Mouse (Mus musculus): ENCODE measurements at regions not wholly inside any gene's neighbourhood (a gene's known extent, or its start where the extent isn't known, plus 50 kb on each side); places are given as distances from the start of the nearest gene placed in this dataset.
"Not testable (repeated sequence)": the region's sequence is repeated elsewhere in the genome, so short reads cannot be mapped to it uniquely, and the experiment has no call there.

DNA sequence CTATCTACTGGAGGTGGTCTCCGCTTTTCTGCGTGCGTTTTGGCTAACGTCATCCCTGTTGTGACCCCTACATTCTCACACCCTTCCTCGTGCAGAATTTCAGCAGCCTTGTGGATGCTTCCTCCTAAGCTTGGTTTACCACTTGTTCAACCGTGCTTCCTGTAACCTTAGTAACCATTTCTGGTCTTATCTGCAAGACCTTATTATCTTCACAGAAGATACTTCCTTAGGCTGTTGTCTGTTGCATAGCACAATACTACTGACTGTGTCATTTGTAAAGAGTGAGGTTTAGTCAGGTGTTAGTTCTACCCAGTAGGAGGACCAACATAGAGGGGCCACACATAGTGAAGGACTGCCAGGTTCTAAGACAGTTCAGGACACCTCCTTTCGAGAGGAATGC lies 320.9 kb upstream of the B3galt2 start:
- no peak overlapping the region for H3K9ac ChIP-seq (ENCODE audit: low read depth, low read length)
- ATAC-seq (replicated peaks; ENCODE audit: insufficient number of reproducible peaks, low FRiP score, low TSS enrichment): no peak
- no peak overlapping the region for H3K4me2 ChIP-seq
- H3K9me3 ChIP-seq (replicated peaks; ENCODE audit: control insufficient read depth, low read length): no peaks in the 10 kb centered on the region
- 77% methylated on average over 7 of the region's 7 CpGs for WGBS (ENCODE audit: insufficient replicate concordance)
- no peak overlapping the region for H3K27ac ChIP-seq (ENCODE audit: low read depth, low read length)
- no peaks in the 10 kb centered on the region for H3K4me1 ChIP-seq (ENCODE audit: control insufficient read depth, insufficient read depth, low read length)
- H3K27me3 ChIP-seq (ENCODE audit: control insufficient read depth, insufficient read depth, low read length): no peaks in the 10 kb centered on the region
- no peak overlapping the region for H3K4me3 ChIP-seq (ENCODE audit: low read depth, low read length)
- H3K36me3 ChIP-seq (ENCODE audit: control insufficient read depth, insufficient read depth, low read length): no peaks in the 10 kb centered on the region

DNA sequence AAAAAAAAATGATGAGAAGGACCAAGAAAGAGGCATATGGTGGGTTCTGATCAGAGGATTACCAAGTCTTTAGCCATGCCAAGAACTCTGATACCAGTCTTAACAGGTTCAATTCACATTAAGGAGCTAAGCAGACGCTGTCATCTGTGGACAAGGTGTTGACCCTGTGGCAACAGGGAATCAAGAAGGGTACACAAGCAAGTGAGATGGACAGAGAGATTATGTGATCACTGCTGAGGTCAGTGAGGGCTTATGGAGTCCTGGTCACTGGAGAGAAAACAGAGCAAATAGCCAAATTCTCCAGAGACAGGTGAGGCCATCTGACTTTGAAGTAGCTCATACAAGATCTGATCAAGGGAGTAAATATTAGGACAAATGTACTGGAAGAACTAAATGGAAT lies 289.1 kb upstream of the B3galt2 start:
- Histone ChIP-seq H3K4me2 (no peak overlapping the region), H3K9me3 (replicated peaks; ENCODE audit: control insufficient read depth, low read length) (no peaks in the 10 kb centered on the region), H3K4me3 (ENCODE audit: low read depth, low read length) (no peak overlapping the region), H3K36me3 (ENCODE audit: control insufficient read depth, insufficient read depth, low read length) (no peaks in the 10 kb centered on the region), H3K27me3 (ENCODE audit: control insufficient read depth, insufficient read depth, low read length) (no peaks in the 10 kb centered on the region), H3K9ac (ENCODE audit: low read depth, low read length) (no peak overlapping the region), H3K4me1 (ENCODE audit: control insufficient read depth, insufficient read depth, low read length) (no peaks in the 10 kb centered on the region), H3K27ac (ENCODE audit: low read depth, low read length) (no peak overlapping the region)
- 73% methylated on average over 1 of the region's 1 CpGs for WGBS (ENCODE audit: insufficient replicate concordance)
- no peak for ATAC-seq (replicated peaks; ENCODE audit: insufficient number of reproducible peaks, low FRiP score, low TSS enrichment)

DNA sequence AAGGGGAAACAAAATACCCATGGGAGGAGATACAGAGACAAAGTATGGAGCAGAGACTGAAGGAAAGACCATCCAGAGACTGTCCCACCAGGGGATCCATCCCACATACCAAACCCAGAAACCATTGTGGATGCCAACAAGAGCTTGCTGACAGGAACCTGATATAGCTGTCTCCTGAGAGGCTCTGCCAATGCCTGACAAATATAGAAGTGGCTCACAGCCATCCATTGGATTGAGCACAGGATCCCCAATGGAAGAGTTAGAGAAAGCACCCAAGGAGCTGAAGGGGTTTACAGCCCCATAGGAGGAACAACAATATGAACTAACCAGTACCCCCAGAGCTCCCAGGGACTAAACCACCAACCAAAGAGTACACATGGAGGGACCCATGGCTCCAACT lies 280.2 kb upstream of the B3galt2 start:
- not testable (repeated sequence) for ATAC-seq (replicated peaks; ENCODE audit: insufficient number of reproducible peaks, low FRiP score, low TSS enrichment); H3K36me3 ChIP-seq (ENCODE audit: control insufficient read depth, insufficient read depth, low read length); H3K27me3 ChIP-seq (ENCODE audit: control insufficient read depth, insufficient read depth, low read length); H3K4me1 ChIP-seq (ENCODE audit: control insufficient read depth, insufficient read depth, low read length); H3K4me3 ChIP-seq (ENCODE audit: low read depth, low read length); H3K4me2 ChIP-seq; H3K9me3 ChIP-seq (replicated peaks; ENCODE audit: control insufficient read depth, low read length); H3K27ac ChIP-seq (ENCODE audit: low read depth, low read length); H3K9ac ChIP-seq (ENCODE audit: low read depth, low read length)

DNA sequence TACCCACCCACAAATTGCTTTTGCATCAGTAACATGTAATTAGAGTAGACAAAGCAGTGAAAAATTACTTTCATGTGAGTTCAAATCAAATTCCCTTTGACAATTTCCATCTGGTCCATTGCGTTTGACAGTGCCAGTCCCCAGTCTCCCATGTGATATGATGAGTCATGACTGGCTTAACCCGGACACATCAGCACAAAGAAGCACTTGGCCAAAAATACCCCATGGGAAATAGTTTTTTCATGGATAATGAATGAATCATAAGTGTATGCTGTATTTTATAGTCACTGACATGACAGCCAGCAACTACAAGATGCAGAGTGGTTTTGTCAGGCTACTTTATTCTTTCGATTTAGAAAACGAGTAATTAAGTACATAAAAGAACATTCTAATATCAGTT lies 248.6 kb upstream of the B3galt2 start:
- Histone ChIP-seq H3K9me3 (replicated peaks; ENCODE audit: control insufficient read depth, low read length) (no peaks in the 10 kb centered on the region), H3K27ac (ENCODE audit: low read depth, low read length) (no peak overlapping the region), H3K4me3 (ENCODE audit: low read depth, low read length) (no peak overlapping the region), H3K9ac (ENCODE audit: low read depth, low read length) (no peak overlapping the region), H3K4me2 (no peak overlapping the region), H3K27me3 (ENCODE audit: control insufficient read depth, insufficient read depth, low read length) (no peaks in the 10 kb centered on the region), H3K36me3 (ENCODE audit: control insufficient read depth, insufficient read depth, low read length) (no peaks in the 10 kb centered on the region), H3K4me1 (ENCODE audit: control insufficient read depth, insufficient read depth, low read length) (no peaks in the 10 kb centered on the region)
- 80% methylated on average over 4 of the region's 4 CpGs for WGBS (ENCODE audit: insufficient replicate concordance)
- no peak for ATAC-seq (replicated peaks; ENCODE audit: insufficient number of reproducible peaks, low FRiP score, low TSS enrichment)

Data from heart, embryonic 11.5 days (tissue).